Mouse (Mus musculus) limb, embryonic 14.5 days (tissue): Measurements from ENCODE around the gene Pla2g16. TPM values are rescaled to one million over a fixed set of nuclear protein-coding genes. Genes with fewer than 3 reads are reported as not detected.
A peak's percentile ranks its signal among the peaks of the same experiment; 100 is the strongest.

Experiments
- ATAC-seq: fragments of 200-750 bp; cut with Nextera tagmentation; 2 replicates; pipeline ENCODE4 v1.8.0; 2017; ENCODE audit warnings: low read depth, moderate number of reproducible peaks, moderate TSS enrichment; ENCODE audit not compliant: low FRiP score
- DNase-seq: peaks from one replicate; pipeline ENCODE4 v3.0.0-alpha.2; 2015; ENCODE audit warnings: low spot score
- H3K27ac ChIP-seq: fragments of 300-500 bp; sonication (generic); replicated peaks from 2 replicates; pipeline ENCODE4 v1.5.1; 2014; ENCODE audit warnings: low read depth, mild to moderate bottlenecking, low read length, moderate library complexity, mixed read lengths
- H3K27me3 ChIP-seq: fragments of 300-500 bp; sonication (generic); 2 replicates; pipeline ENCODE4 v1.6.1; 2014; ENCODE audit warnings: low read length, mixed read lengths; ENCODE audit not compliant: control insufficient read depth, insufficient read depth
- H3K36me3 ChIP-seq: fragments of 300-500 bp; sonication (generic); 2 replicates; pipeline ENCODE4 v1.6.1; 2014; ENCODE audit warnings: mild to moderate bottlenecking, low read length, moderate library complexity, mixed read lengths; ENCODE audit not compliant: control insufficient read depth, insufficient read depth
- H3K4me1 ChIP-seq: fragments of 300-500 bp; sonication (generic); 2 replicates; pipeline ENCODE4 v1.6.1; 2014; ENCODE audit warnings: antibody characterized with exemption, low read length, mixed read lengths; ENCODE audit not compliant: control insufficient read depth, insufficient read depth
- H3K4me2 ChIP-seq: fragments of 300-500 bp; sonication (generic); replicated peaks from 2 replicates; pipeline ENCODE4 v1.6.1; 2014; ENCODE audit warnings: low read depth, mild to moderate bottlenecking, low read length, moderate library complexity; ENCODE audit not compliant: severe bottlenecking
- H3K4me3 ChIP-seq: fragments of 300-500 bp; sonication (generic); replicated peaks from 2 replicates; pipeline ENCODE4 v1.5.1; 2014; ENCODE audit warnings: low read length
- H3K9ac ChIP-seq: fragments of 300-500 bp; sonication (generic); 2 replicates; pipeline ENCODE4 v1.6.1; 2014; ENCODE audit warnings: mild to moderate bottlenecking, low read depth, low read length, moderate library complexity; ENCODE audit not compliant: severe bottlenecking
- H3K9me3 ChIP-seq: fragments of 300-500 bp; sonication (generic); 2 replicates; pipeline ENCODE4 v1.6.1; 2016; ENCODE audit warnings: low read length; ENCODE audit not compliant: control insufficient read depth
- POLR2A ChIP-seq: fragments of 200-500 bp; IDR thresholded peaks from 2 replicates; pipeline ENCODE4 v1.8.0; 2012; ENCODE audit warnings: inconsistent platforms, mild to moderate bottlenecking, moderate library complexity, borderline replicate concordance; ENCODE audit not compliant: insufficient read depth, insufficient read length; ENCODE audit errors: extremely low read depth
- WGBS: fragments of 180-500 bp; shearing (Covaris S2); extraction: QIAGEN DNeasy Blood & Tissue Kit; methylation state at CpG from one replicate; pipeline ENCODE4 v1.1.7; 2014; 5-methylcytosine and 5-hydroxymethylcytosine counted together
- polyA plus RNA-seq, 2 experiments: library from polyadenylated mRNA; depleted of rRNA in 1 of 2; stranded (reverse) in 1 of 2; unstranded in 1 of 2; fragments of >200 nt; fragmentation: Nextera tagmentation in 1 of 2; extraction: Ambion mirVana in 1 of 2; gene quantifications; 2 replicates each; pipeline versions ENCODE4 v1.2.1 to v1.2.3; 2012 to 2014

Gene Pla2g16
- polyA plus RNA-seq (2012; rRNA removed) (5.9 and 9.2 TPM in 2 replicates), polyA plus RNA-seq (2014; fragmentation: Nextera tagmentation; extraction: Ambion mirVana) (10.7 and 13.3 TPM in 2 replicates)

- Histone ChIP-seq H3K27me3 (no peaks in the 10 kb centered on the region), H3K4me3 (peak within 1 kb of the TSS; percentile 42), H3K9me3 (no peaks in the 10 kb centered on the region), H3K4me2 (peak within 1 kb of the TSS; percentile 86), H3K27ac (no peak within 1 kb of the TSS), H3K9ac (peak within 1 kb of the TSS; percentile 52), H3K4me1 (peaks cover 10% of the 10 kb centered on the region; the same call in 1 of the 2 replicates), H3K36me3 (no peaks in the 10 kb centered on the region)
- under 1% methylated on average over 27 of the region's 27 CpGs for WGBS
- ATAC-seq (peak; percentile 76), DNase-seq (peak; percentile 66)
- TF ChIP-seq POLR2A, result no peak
Observed at GRCm38 (mm10) chr19:7557328-7557822, at the start of gene Pla2g16. Gene Pla2g16, plus strand, starts transcription at chr19:7557459.

GRCm38 (mm10) chr19:7508026-7508425, 49.2 kb upstream of the Pla2g16 start:
- no peak overlapping the region for H3K4me3 ChIP-seq
- no peaks in the 10 kb centered on the region for H3K27me3 ChIP-seq
- ATAC-seq, result no peak
- no peaks in the 10 kb centered on the region for H3K4me1 ChIP-seq
- WGBS, result 73% methylated on average over 4 of the region's 4 CpGs
- no peak for TF ChIP-seq POLR2A
- peaks cover 26% of the 10 kb centered on the region for H3K36me3 ChIP-seq
- no peak for DNase-seq
- H3K27ac ChIP-seq, result no peak overlapping the region
- H3K9ac ChIP-seq, result no peak overlapping the region
- no peaks in the 10 kb centered on the region for H3K9me3 ChIP-seq
- no peak overlapping the region for H3K4me2 ChIP-seq

- H3K9me3 ChIP-seq, result no peaks in the 10 kb centered on the region
- no peak overlapping the region for H3K9ac ChIP-seq
- no peak overlapping the region for H3K27ac ChIP-seq
- H3K4me1 ChIP-seq, result no peaks in the 10 kb centered on the region
- H3K27me3 ChIP-seq, result no peaks in the 10 kb centered on the region
- H3K4me2 ChIP-seq, result no peak overlapping the region
- H3K4me3 ChIP-seq, result no peak overlapping the region
- ATAC-seq (no peak), DNase-seq (no peak)
- TF ChIP-seq POLR2A, result no peak
- WGBS, result 89% methylated on average over 1 of the region's 1 CpGs
- H3K36me3 ChIP-seq, result peaks cover 41% of the 10 kb centered on the region
Observed at GRCm38 (mm10) chr19:7516437-7516836, 40.8 kb upstream of the Pla2g16 start.

GRCm38 (mm10) chr19:7521619-7522018, 35.6 kb upstream of the Pla2g16 start:
- ATAC-seq (no peak), DNase-seq (no peak)
- peaks cover 78% of the 10 kb centered on the region for H3K36me3 ChIP-seq
- no peak overlapping the region for H3K4me3 ChIP-seq
- no peaks in the 10 kb centered on the region for H3K27me3 ChIP-seq
- H3K9me3 ChIP-seq, result no peaks in the 10 kb centered on the region
- WGBS, result 92% methylated on average over 3 of the region's 3 CpGs
- no peak overlapping the region for H3K4me2 ChIP-seq
- H3K9ac ChIP-seq, result no peak overlapping the region
- H3K4me1 ChIP-seq, result no peaks in the 10 kb centered on the region
- no peak overlapping the region for H3K27ac ChIP-seq
- TF ChIP-seq POLR2A, result no peak

GRCm38 (mm10) chr19:7522856-7523255, 34.4 kb upstream of the Pla2g16 start:
- H3K4me1 ChIP-seq, result no peaks in the 10 kb centered on the region
- no peaks in the 10 kb centered on the region for H3K9me3 ChIP-seq
- H3K27me3 ChIP-seq, result no peaks in the 10 kb centered on the region
- no peak overlapping the region for H3K4me2 ChIP-seq
- 97% methylated on average over 2 of the region's 2 CpGs for WGBS
- no peak for ATAC-seq
- H3K27ac ChIP-seq, result no peak overlapping the region
- H3K4me3 ChIP-seq, result no peak overlapping the region
- TF ChIP-seq POLR2A, result no peak
- H3K36me3 ChIP-seq, result peaks cover 76% of the 10 kb centered on the region
- no peak for DNase-seq
- H3K9ac ChIP-seq, result no peak overlapping the region
